Mouse (Mus musculus): ENCODE results near the gene Tax1bp3. TPM values are rescaled to one million over a fixed set of nuclear protein-coding genes. Genes with fewer than 3 reads are reported as not detected.

Gene Tax1bp3
- polyA plus RNA-seq, 1 experiment: 181 TPM

GRCm38 (mm10) chr11:73201597-73201996 lies 24.7 kb downstream of the Tax1bp3 start:
- no peak for TF ChIP-seq CTCF (IDR thresholded peaks at IDR 0.05; ENCODE audit: extremely low read depth, insufficient read length, insufficient replicate concordance, low read depth, low read length)
- no peak for TF ChIP-seq POLR2A (IDR thresholded peaks at IDR 0.05; ENCODE audit: low read depth, low read length)
- 37% methylated on average over 4 of the region's 4 CpGs for WGBS
- Histone ChIP-seq H3K36me3 (ENCODE audit: control insufficient read depth, insufficient read depth, low read length) (0 out of 2 replicates have a peak, but pooled peaks cover 3% of the 10 kb centered on the region), H3K4me3 (ENCODE audit: low read depth, low read length) (no peak overlapping the region), H3K4me1 (ENCODE audit: control insufficient read depth, insufficient read depth, insufficient read length, low read length) (peaks cover 4% of the 10 kb centered on the region; the same call in 1 of the 2 replicates), H3K27me3 (ENCODE audit: control insufficient read depth, insufficient read depth, low read length) (no peaks in the 10 kb centered on the region), H3K27ac (ENCODE audit: insufficient read depth, low read depth, low read length) (no peak overlapping the region)

- Histone ChIP-seq H3K27me3 (ENCODE audit: control insufficient read depth, insufficient read depth, low read length) (no peaks in the 10 kb centered on the region), H3K36me3 (ENCODE audit: control insufficient read depth, insufficient read depth, low read length) (0 out of 2 replicates have a peak, but pooled peaks cover 3% of the 10 kb centered on the region), H3K4me1 (ENCODE audit: control insufficient read depth, insufficient read depth, insufficient read length, low read length) (peaks cover 4% of the 10 kb centered on the region; the same call in 1 of the 2 replicates), H3K27ac (ENCODE audit: insufficient read depth, low read depth, low read length) (no peak overlapping the region), H3K4me3 (ENCODE audit: low read depth, low read length) (no peak overlapping the region)
- TF ChIP-seq POLR2A (IDR thresholded peaks at IDR 0.05; ENCODE audit: low read depth, low read length): no peak
- no peak for TF ChIP-seq CTCF (IDR thresholded peaks at IDR 0.05; ENCODE audit: extremely low read depth, insufficient read length, insufficient replicate concordance, low read depth, low read length)
- WGBS: 88% methylated on average over 8 of the region's 8 CpGs
These were observed 27.0 kb downstream of the Tax1bp3 start for GRCm38 (mm10) chr11:73203895-73204294.

- H3K27ac ChIP-seq (ENCODE audit: insufficient read depth, low read depth, low read length): no peak overlapping the region
- H3K4me1 ChIP-seq (ENCODE audit: control insufficient read depth, insufficient read depth, insufficient read length, low read length): 0 out of 2 replicates have a peak, but pooled peaks cover under 1% of the 10 kb centered on the region
- TF ChIP-seq CTCF (IDR thresholded peaks at IDR 0.05; ENCODE audit: extremely low read depth, insufficient read length, insufficient replicate concordance, low read depth, low read length) (no peak), POLR2A (IDR thresholded peaks at IDR 0.05; ENCODE audit: low read depth, low read length) (no peak)
- WGBS: 41% methylated on average over 7 of the region's 7 CpGs
- peaks cover 3% of the 10 kb centered on the region; the same call in 1 of the 2 replicates for H3K36me3 ChIP-seq (ENCODE audit: control insufficient read depth, insufficient read depth, low read length)
- no peaks in the 10 kb centered on the region for H3K27me3 ChIP-seq (ENCODE audit: control insufficient read depth, insufficient read depth, low read length)
- H3K4me3 ChIP-seq (ENCODE audit: low read depth, low read length): no peak overlapping the region
These were observed 28.3 kb downstream of the Tax1bp3 start for GRCm38 (mm10) chr11:73205194-73205593.

- TF ChIP-seq CTCF (IDR thresholded peaks at IDR 0.05; ENCODE audit: extremely low read depth, insufficient read length, insufficient replicate concordance, low read depth, low read length) (no peak), POLR2A (IDR thresholded peaks at IDR 0.05; ENCODE audit: low read depth, low read length) (no peak)
- Histone ChIP-seq H3K4me1 (ENCODE audit: control insufficient read depth, insufficient read depth, insufficient read length, low read length) (no peaks in the 10 kb centered on the region), H3K27ac (ENCODE audit: insufficient read depth, low read depth, low read length) (no peak overlapping the region), H3K4me3 (ENCODE audit: low read depth, low read length) (no peak overlapping the region), H3K36me3 (ENCODE audit: control insufficient read depth, insufficient read depth, low read length) (peaks cover 5% of the 10 kb centered on the region; the same call in 1 of the 2 replicates), H3K27me3 (ENCODE audit: control insufficient read depth, insufficient read depth, low read length) (no peaks in the 10 kb centered on the region)
- 86% methylated on average over 2 of the region's 2 CpGs for WGBS
These were observed 30.7 kb downstream of the Tax1bp3 start for GRCm38 (mm10) chr11:73207621-73208020.

DNA sequence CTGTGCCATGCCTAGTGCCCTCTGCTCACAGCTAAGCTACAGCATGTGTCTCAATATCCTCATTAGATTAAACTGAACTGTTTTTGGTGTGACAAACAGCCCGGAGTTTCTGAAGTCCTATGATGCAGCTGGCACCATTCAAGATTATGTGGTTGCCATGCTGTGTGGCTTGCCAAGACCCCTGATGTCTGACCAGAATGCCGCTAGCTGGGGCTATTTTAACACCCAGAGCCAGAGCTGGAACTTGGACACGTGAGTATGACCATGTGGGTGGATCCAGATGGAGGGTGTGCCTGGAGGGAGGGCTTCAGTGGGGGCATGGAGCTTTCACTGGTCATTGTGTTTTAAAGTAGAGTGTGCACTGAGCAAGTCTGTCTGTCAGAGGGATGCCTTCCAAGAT lies 37.1 kb downstream of the Tax1bp3 start:
- 83% methylated on average over 3 of the region's 3 CpGs for WGBS
- peaks cover 21% of the 10 kb centered on the region for H3K36me3 ChIP-seq (ENCODE audit: control insufficient read depth, insufficient read depth, low read length)
- H3K27me3 ChIP-seq (ENCODE audit: control insufficient read depth, insufficient read depth, low read length): no peaks in the 10 kb centered on the region
- H3K4me1 ChIP-seq (ENCODE audit: control insufficient read depth, insufficient read depth, insufficient read length, low read length): no peaks in the 10 kb centered on the region
- TF ChIP-seq CTCF (IDR thresholded peaks at IDR 0.05; ENCODE audit: extremely low read depth, insufficient read length, insufficient replicate concordance, low read depth, low read length) (no peak), POLR2A (IDR thresholded peaks at IDR 0.05; ENCODE audit: low read depth, low read length) (no peak)
- H3K4me3 ChIP-seq (ENCODE audit: low read depth, low read length): no peak overlapping the region
- H3K27ac ChIP-seq (ENCODE audit: insufficient read depth, low read depth, low read length): no peak overlapping the region

GRCm38 (mm10) chr11:73219671-73220070 lies 42.8 kb downstream of the Tax1bp3 start:
- no peaks in the 10 kb centered on the region for H3K27me3 ChIP-seq (ENCODE audit: control insufficient read depth, insufficient read depth, low read length)
- peak; percentile 46; the same call in 1 of the 2 replicates for TF ChIP-seq CTCF (IDR thresholded peaks at IDR 0.05; ENCODE audit: extremely low read depth, insufficient read length, insufficient replicate concordance, low read depth, low read length)
- TF ChIP-seq POLR2A (IDR thresholded peaks at IDR 0.05; ENCODE audit: low read depth, low read length): no peak
- peaks cover 22% of the 10 kb centered on the region for H3K36me3 ChIP-seq (ENCODE audit: control insufficient read depth, insufficient read depth, low read length)
- H3K4me1 ChIP-seq (ENCODE audit: control insufficient read depth, insufficient read depth, insufficient read length, low read length): peaks cover 2% of the 10 kb centered on the region; the same call in 1 of the 2 replicates
- 71% methylated on average over 2 of the region's 2 CpGs for WGBS
- no peak overlapping the region for H3K27ac ChIP-seq (ENCODE audit: insufficient read depth, low read depth, low read length)
- no peak overlapping the region for H3K4me3 ChIP-seq (ENCODE audit: low read depth, low read length)

- Histone ChIP-seq H3K27ac (ENCODE audit: insufficient read depth, low read depth, low read length) (no peak overlapping the region), H3K36me3 (ENCODE audit: control insufficient read depth, insufficient read depth, low read length) (peaks cover 16% of the 10 kb centered on the region), H3K4me1 (ENCODE audit: control insufficient read depth, insufficient read depth, insufficient read length, low read length) (peaks cover 2% of the 10 kb centered on the region; the same call in 1 of the 2 replicates), H3K27me3 (ENCODE audit: control insufficient read depth, insufficient read depth, low read length) (no peaks in the 10 kb centered on the region), H3K4me3 (ENCODE audit: low read depth, low read length) (no peak overlapping the region)
- WGBS: 90% methylated on average over 1 of the region's 1 CpGs
- TF ChIP-seq POLR2A (IDR thresholded peaks at IDR 0.05; ENCODE audit: low read depth, low read length): no peak
- TF ChIP-seq CTCF (IDR thresholded peaks at IDR 0.05; ENCODE audit: extremely low read depth, insufficient read length, insufficient replicate concordance, low read depth, low read length): no peak
These were observed 43.8 kb downstream of the Tax1bp3 start for GRCm38 (mm10) chr11:73220651-73221050.
